Mouse (Mus musculus) mature B cell (primary cell): ENCODE results near the gene Cacng4.

Source experiments
- in situ Hi-C: fragments of 300-500 bp; cut with MboI; formaldehyde crosslinking; loops from 2 replicates; pipeline ENCODE4 v1.14.3; 2019

The Cacng4 gene

DNA sequence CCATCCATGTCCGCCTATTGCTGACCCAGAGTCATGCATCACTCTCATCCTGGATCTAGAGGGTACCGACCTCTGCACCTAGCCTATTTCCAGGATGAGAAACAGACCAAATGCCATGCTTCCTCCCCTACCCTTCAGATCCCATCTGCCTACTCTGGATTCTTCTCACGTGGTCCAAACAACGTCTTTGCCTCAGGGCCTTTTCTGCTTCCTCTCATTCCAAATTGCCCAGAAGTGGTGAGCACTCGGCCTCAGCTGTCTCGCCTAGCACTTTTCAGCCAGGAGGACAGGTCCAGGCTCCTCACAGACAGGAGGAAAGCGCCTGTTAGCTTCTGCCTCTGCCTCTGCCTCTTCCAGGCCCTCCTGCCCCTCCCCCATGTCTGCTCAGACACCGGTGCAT lies 21.0 kb downstream of the Cacng4 start:
- in situ Hi-C loops, result no loop called here

DNA sequence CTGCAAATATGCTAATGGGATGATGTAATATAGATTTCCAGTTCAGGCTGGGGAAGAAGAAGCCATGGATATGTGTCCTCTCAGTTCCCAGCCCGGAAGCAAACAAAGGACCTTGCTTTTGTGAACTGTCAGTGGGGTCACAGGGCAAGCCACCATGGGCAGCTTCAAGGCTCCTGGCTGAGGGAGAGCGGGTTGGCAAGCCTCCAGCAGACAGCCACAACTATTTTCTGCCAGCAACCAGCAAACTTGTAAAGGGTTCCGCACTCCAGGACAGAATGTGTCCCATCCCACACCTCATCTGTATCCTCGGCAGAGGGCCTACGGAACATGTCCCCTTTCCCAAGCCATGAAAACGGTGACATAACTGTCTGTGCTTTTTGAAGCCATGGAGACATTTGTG lies 22.4 kb downstream of the Cacng4 start:
- in situ Hi-C loops, result no loop called here

DNA sequence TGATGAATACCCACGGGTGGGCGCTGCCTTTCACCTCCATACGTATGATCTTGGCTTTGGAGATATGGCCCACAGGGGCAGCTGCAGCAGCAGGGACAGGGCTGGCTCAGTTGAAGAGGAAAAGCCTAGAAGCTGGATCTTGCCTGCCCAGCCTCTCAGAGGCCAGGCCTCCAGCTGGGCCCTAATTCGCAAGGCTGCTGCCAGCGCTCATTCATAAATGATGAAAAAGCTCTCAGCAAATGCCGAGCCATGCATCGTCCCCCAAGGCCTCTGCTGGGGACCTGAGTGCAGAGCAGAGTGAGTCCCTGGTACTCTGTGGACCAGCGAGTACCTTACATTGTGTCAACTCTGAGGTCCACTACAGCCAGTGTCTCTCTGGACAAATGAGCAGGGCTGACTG lies 26.0 kb downstream of the Cacng4 start:
- in situ Hi-C loops, result no loop called here

DNA sequence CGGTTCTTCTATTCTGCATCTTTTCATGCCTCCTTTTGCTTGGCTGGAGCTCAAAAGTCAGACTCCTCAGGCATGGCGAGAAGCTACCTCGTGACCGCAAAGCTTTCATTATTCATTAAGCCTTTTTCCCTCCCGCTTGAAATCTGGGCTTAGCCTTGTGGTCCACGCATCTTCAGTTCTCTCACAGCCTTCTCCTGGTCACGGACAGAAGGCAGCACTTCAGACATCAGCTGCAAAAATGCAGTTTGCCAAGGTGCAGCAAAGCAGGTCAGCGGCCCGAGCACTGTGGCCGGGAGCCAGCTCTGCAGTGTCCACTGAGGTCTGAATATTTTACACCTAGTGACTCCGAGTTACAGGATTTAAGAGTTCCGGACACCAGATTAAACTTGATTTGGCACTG lies 27.4 kb downstream of the Cacng4 start:
- in situ Hi-C loops, result no loop called here

DNA sequence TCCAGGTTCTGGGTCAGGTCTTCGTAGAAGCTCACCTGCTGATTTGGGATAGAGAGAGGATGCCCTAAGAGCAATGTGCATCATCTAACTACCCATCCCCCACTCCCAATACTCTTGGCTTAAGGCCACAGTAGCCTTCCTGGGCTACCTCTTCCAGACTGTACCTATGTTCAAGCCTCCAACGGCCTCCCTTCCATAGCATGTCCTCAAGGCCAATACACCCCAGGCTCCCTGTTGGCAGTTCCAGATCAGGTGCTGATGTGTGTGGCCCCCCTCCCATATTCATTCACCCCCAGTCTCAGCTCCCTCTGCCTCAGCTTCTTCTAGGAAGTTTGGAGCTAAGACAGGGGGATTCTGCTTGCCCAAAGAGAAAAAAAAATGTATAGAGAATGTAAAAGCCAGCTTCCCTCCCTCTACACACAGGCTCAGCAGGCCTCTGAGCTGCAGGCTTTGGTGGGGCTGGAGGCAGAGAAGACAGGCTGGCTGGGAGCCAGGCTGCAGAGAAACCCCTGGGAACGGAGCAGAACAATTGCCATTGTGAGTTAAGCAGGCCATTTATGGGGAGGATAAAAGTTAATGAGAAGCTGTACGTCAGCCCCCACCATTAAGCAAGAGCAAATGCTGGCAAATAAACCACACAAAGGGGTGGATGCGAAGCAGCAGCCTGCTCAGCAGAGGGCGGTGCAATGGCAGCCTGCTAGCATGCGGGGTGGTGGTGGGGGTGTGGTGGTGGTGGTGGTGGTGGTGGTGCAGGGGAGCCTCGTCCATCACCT lies 31.5 kb downstream of the Cacng4 start:
- in situ Hi-C loops, result no loop called here

DNA sequence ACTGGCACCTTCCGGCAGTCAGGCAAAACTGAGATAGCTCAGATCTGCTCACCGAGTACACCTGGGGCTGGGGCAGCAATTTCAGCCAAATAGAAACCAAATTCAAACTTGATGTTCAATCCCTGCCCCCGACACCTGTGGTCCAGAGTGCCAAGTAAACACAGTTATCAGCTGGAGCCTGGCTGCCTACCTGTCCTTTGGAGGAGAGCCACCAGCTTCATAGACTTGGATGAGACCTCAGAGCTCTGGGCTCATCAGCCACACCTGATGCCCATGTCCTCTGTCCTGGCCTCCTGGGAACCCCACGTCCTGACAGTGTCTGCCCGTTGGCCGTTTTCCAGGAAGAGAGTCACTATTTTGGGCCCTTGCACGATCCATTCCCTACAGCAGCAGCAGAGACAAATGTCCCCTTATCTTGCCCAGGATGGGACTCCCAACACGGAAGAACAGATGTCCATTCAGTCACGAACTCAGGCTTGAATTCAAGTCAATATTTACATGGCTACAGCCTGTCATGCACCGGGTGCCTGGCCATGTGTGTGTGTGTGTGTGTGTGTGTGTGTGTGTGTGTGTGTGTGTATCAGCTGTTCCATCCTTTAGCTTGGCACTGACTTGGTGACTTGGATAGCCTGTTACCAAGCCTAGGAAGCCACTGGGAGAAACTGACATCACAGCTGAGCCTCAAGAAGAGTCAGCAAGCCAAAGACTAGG lies 32.4 kb downstream of the Cacng4 start:
- in situ Hi-C loops, result no loop called here

DNA sequence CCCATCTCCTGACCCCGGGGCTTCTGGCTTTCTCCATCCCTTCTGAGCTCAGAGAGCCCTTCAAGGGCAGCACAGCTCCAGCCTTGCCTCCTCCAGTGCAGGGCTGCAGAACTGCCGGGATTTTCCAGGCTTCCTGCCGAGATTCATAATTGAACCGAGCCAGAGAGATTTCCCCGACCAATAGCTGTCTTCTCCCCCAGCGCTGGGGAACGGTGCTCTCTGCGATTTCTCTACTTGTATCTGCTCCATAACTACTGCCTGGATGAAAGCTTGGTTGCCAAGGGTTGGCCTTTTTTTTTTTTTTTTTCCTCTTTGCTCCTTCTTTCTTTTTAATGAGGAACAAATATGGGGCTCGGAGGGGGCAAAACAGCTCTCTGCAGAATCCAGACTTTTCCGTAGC lies 34.4 kb downstream of the Cacng4 start:
- in situ Hi-C loops, result no loop called here

DNA sequence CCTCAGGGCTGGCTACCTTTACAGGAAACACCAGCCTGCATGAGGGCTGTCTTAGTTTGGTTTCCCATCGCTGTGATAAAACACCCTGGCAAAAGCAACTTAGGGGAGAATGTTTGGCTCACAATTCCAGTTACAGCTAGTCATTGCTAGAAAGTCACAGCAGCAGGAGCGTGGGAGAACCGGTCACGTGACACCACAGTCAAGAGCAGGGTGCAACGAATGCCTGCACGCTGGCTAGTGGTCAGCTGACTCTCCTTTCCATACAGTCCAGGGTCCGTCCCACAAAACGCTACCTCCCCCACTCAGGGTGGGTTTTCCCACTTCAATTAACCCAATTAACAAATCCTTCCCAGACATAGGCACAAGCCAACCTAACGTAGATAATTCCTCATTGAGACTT lies 34.8 kb downstream of the Cacng4 start:
- in situ Hi-C loops, result no loop called here

DNA sequence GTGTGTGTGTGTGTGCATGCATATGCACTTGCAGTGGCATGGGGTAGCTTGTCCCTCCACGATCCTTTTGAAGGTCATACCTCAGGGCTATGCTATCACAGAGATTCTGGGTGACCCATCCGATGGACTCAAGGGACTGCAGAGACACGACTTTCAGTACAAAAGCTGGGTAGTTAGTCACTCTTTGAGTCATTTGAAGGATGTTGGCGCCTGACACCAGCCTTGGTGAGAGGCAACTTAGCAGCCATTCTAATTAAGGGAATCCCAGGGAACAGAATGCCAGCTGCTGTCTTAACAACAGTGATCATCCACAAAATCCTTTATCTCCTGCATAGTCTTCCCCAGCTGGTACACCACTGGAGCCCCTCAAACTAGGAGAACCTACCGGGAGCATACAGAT lies 45.2 kb downstream of the Cacng4 start:
- in situ Hi-C loops, result no loop called here

DNA sequence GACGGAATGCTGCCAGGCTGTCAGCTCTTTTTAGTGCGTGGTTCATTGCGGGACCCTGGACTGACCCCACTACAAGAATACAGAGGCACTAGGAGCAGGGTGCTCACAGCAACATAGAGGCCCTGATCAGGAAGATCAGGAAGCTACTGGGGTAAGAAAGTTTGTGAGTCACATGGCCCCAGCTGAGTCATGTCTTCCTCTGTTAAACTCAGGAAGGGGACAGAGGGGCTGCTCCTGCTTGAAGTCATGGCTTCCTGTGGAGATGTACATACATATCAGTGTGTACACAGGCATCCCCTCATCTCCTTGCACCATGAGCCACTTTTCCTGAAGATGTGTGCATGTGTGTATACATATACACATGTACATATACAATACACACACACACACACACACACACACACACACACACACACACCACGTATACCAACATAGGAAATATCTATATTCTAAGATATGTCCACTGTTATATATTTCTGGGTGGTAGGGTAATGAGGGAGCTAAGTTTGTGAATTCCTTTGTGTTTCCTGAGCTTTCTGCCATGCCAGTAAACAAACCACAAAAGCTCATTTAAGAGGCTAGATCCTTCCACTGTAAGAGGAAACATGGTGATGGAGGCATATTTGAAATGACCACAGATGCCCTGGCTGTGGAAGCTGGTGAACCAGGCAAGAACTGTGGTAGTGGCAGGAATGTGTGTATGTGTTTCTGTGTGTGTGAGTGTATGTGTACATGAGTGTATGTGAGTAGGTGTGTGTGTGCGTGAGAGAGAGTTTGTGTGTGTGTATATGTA lies 45.9 kb downstream of the Cacng4 start:
- in situ Hi-C loops, result no loop called here

DNA sequence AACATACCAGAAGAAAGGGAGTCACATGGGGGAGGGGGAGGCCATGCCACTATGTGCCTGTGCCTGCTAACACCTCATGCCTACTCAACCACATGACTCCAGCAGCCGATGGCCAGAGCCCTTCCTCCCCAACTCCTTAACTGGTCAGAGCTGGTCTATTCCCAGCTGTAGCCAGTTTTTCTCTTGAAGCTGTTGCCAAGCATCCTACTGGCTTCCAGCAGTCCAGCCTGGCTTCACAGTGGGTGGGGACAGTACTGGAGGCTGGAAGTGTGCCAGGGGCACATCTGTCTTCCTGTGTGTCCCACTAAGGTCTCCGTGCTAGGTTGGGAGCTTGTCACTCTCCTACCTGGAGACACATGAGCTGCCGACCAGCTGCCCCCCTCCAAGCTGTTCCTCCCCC lies 51.3 kb downstream of the Cacng4 start:
- in situ Hi-C loops, result no loop called here

DNA sequence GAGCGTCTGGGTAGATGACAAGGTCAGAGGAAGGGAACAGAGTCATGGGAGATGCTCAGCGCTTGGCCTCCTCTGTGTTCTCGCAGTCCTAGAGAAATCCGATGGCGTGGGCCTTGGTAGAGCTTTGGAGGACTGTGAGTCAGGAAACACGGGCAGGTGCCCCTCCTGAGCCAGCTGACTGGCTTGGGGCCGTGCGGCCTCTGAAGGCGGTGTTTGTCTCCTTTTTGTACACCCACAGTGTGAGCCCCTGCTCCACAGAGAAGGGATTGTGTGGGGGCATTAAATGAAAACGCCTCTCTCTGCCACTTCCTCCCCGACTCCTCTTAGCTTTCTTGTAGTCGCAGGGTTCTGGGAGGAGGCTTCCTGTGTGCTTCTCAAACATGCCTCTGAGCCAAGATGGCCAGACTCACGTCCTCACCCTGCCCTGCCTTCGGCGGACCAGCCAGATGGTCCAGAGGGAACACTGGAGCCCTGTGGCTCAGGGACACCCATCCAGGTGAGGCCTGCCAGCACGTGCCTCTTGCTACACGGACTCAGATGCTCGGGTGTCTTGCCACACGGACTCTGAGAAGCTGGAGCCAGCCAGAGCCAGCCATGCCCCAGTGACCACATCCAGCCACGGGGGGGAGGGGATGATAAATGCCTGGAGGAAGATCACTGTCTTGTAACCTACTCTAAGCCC lies 55.8 kb downstream of the Cacng4 start:
- in situ Hi-C loops, result no loop called here

DNA sequence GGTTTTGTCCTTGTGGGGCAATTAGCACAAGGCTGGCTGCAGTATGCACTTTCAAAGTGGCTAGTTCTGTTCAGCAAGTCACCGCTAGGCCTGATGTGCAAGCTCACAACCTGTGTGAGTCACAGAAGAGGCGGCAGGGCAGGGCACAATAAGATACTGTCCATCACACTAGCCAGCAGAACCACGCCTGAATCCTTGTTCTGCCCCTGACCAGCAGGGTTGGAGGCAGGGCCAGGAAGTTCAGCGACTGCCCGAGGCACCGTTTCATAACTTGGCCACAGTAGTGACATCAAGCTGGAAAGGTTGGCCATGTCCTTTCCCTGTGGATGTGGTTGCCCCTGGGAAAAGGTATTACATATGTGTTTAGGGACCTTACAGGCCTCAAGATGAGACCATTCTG lies 56.5 kb downstream of the Cacng4 start:
- in situ Hi-C loops, result no loop called here

DNA sequence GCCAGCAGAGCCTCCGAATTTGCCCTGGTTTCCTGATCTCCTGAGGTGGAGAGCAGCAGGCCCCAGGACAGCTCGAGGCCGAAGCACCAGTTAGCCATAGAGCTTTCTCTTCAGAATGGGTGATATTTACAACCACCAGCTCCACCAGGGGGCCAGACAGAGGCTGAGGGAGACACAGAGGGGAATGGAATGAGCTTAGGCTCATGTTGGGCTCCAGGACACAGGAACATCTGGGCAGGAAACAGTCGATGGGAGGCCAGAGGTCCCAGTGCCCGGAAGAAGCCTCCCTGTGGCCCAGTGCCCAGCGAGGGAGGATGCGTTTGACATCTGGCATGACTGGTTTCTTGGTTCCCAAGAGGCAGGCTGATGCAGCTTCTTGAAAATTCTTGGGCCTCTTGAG lies 60.2 kb downstream of the Cacng4 start:
- in situ Hi-C loops, result no loop called here

DNA sequence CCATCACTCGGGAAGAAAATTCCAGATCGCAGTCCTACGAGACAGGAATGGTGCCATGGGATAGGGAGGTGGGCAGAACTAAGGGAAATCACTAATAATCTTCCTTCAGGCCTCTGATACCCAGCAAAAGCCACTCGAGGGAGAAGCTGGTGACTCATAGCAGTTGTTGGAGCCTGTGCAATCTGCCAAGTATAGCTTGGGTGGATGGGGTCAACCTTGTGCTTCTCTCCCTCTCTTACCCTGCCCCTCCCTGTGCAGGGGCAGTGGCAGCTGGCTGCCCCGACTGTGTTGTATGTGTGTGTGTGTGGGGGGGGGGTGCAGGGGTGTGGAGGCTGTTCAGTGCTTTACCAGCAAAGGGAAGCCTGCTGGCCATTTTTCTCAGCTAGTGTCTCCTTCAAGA lies 62.9 kb downstream of the Cacng4 start:
- in situ Hi-C loops, result no loop called here

DNA sequence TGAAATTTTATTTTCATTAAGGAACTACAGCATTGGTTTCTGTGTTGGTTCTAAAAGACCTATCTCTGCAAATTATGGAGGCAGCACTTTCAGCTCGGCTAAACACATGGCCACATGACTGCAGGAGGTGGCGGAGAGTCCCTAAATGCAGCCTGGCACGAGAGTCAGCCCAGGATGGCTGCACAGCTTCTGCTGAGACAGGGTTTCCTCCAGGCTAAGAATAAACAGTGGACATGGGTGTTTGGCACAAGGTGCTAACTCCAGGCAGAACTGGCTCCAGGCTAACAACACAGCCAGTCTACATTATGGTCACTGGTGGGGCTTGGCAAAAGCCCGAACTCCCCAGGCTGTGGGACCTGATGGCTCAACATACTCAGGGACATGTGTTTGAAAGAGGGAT lies 63.4 kb downstream of the Cacng4 start:
- in situ Hi-C loops, result no loop called here

DNA sequence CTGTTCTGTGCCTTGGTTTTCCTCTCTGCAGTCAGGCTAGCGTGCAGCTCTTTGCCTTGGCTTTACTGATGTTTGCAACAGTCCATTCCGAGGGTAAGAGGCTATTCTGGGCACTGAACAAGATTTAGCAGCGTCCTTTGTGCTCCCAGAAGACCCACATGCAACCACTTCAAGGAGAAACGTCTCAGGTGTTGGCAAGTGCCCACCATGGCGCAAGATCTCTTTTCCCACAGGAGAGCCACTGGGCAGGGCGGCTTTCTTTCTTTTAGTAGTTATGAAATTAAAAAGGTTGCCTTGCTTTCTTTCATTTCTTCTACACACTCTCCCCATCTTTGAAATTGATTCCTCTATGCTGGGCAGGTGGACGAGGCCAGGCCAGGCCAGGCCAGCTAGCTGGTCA lies 65.2 kb downstream of the Cacng4 start:
- in situ Hi-C loops, result no loop called here

DNA sequence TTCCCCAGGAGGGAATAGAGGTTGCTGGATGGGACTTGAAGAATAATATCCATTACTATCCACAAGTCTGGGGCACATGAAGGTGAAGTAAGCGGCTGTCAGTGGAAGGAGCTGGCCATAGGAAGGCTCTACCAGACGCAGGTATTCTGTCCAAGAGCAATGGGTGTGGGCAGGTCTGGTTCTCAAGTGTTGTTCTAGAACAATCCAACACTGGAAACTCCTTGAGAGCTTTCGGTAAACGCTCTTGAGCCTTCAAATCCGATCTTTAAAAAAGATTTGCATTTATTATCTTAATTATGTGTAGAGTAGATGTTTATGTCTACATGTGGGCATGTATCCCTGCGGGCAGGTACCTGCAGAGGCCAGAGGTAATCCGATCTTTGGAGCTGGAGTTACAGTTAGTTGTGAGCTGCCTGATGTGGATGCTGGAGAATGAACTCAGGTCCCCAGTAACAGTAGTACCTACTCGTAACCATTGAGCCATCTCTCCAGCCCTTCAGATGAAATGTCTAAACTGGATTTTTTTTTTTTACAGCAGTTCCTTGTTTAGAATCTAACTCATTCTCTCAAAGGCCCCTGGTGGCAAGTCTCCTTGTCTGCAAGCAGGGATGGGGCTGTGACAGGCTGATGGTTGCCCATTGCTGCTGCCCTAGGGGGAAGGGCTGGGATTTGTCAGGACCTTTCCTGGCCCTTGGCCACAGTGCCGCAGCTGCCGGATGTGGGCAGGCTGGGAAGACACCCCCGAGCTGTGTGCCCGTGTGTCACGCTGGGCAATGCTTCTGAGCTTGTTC lies 66.1 kb downstream of the Cacng4 start:
- in situ Hi-C loops, result no loop called here

DNA sequence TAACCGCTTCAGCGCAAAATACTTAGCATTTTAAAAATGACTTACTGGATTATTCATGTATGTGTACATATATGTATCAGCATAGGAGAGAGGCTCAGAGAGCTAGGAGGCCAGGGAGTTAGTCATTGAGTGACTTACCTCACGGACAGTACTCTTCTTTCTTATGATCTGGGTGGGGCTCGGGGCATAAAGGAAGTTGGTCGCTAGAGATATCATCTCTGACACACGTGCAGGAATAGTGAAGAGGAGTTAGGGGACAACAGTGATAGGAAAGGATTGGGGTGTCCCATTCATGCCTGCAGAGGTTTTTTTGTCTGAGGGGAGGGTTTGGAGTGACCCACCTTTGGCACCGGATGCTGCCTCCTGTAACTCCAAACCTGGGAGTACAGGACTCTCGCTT lies 69.8 kb downstream of the Cacng4 start:
- in situ Hi-C loops, result no loop called here

DNA sequence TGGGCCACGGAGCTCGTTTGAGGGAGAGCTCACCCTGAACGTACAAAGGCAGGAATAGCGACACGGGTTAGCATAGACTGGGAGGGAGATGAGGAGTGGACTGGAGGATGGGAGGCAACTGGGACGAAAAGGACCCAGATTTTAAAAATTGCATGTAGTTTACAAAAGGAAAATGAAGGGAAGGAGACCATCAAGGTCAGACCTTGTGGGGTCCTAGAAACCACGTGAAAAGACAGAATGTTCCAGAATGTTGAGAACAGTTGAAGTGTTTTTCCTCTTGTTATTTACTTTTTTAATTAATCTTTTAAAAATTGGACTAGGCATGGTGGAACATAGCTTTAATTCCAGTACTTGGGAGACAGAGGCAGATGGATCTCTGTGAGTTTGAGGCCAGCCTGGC lies 73.3 kb downstream of the Cacng4 start:
- in situ Hi-C loops, result no loop called here

DNA sequence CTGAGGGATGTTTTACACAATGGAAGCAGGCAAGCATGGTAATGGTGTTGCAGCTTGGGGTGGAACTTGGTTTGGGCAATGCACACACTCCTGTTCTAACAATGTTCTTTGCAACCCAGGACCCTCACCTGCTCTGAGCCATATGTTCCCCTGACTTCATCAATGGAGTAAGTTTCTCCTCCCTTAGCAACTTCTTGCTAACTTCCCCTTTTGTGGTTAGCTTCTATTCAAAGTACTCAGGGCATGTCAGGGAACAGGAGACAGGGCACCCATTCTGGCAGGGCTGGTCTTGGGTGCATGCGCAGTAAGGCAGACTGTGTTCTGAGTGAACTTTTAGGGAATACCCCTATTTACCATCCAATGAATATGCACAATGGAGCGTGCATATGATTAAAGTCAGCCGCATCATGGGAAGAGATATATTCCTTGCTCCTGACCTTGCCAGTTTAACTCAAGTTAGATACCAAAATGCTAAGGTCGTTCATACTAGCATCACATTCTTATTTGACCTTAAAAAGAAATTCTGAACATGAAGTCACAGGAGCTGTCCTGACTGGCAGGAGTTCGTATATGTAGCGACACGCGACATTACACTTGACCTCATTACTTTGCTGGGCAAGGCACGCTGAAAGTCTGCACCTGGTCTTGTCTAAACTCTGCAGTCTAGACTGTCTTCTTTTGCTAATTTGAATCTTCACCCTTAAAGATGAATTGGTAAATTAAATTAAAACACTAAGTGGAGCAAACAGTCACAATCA lies 73.9 kb downstream of the Cacng4 start:
- in situ Hi-C loops, result no loop called here
